Mouse (Mus musculus): ENCODE results near the gene Fgfr2.

Gene Fgfr2

DNA sequence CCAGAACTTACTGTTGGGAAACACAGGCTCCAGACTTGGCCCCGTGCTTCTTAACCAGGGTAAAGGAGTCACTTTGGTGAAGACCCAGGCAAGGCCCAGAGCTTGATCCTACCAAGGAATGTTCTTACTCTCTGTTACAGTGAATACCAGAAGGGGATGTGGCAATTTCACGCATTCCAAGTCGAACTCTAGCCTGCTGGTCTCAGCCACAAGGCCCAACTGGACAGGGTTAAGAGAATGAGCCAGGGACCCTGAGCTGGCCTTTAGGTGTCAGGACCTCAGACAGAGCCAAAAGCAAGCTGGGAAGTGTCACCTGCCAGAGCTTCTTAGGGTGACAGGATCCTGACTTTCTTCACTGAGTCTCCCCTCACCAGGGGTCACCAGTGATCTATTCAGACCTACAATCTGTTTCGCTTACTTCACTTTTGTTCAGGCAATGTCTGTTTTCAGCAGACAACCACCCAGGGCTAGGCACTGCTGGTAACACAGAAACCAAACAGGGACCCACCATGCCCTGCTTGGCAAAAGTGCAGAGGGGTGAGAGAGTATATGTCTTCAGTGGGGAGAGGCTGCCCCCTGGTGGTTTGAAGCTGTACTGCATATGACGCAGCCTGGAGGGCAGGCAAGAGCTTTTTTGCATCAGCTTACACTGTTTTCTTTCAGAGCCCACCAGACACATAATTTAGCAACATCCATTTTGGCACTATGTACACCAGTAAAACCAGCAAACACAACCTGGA lies 1241.1 kb downstream of the Fgfr2 start:
- DNase-seq (ENCODE audit: low read depth, low spot score): peak; percentile 47

- DNase-seq (ENCODE audit: low read depth, low spot score): no peak
Observed at GRCm38 (mm10) chr7:131880150-131880549, 1243.0 kb downstream of the Fgfr2 start.

DNA sequence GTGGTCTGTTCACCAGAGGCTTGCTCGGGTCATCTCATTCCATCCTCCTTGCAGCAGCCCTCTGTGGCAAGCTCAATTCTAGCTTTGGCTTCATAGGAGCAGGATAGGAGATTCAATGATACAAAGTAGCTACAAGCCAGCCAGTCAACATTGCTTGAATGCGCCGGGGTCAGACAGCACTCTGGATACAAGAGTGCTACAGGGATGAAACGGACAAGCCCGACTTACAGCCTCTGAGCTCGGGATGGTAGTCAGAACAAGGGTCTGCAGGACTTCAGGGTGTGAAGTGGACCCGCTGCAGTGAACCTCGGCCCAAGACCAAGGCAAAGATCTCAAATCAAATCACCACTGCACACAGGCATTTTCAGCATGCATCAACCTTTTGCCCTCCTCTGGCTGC lies 1244.3 kb downstream of the Fgfr2 start:
- DNase-seq (ENCODE audit: low read depth, low spot score): no peak

GRCm38 (mm10) chr7:131861157-131861556 lies 1262.0 kb downstream of the Fgfr2 start:
- no peak for DNase-seq (ENCODE audit: low read depth, low spot score)

GRCm38 (mm10) chr7:131855641-131856040 lies 1267.5 kb downstream of the Fgfr2 start:
- DNase-seq (ENCODE audit: low read depth, low spot score): no peak

GRCm38 (mm10) chr7:131850579-131850978 lies 1272.6 kb downstream of the Fgfr2 start:
- DNase-seq (ENCODE audit: low read depth, low spot score): no peak

- DNase-seq (ENCODE audit: low read depth, low spot score): no peak
Observed at GRCm38 (mm10) chr7:131846066-131846905, 1276.9 kb downstream of the Fgfr2 start.

DNA sequence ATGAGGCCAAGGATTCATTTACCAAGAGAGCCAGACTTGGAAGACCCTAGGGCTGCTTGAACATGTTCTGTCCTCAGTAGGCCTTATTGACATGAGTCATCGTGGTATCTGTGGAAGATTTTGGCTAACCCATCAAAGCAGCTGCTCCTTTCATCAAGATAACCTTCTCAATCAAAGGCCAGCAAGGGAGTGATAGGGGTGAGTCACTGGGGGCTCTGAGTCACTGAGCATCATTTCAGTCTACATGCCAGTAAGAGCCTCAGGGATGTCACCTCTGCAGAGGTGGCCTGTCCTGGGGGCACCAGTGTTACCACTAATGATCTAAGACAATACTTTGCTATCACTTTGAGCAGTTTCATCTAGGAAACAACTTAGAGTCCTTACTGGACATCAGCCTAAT lies 1292.9 kb downstream of the Fgfr2 start:
- no peak for DNase-seq (ENCODE audit: low read depth, low spot score)

GRCm38 (mm10) chr7:131826811-131827210 lies 1296.3 kb downstream of the Fgfr2 start:
- DNase-seq (ENCODE audit: low read depth, low spot score): no peak

DNA sequence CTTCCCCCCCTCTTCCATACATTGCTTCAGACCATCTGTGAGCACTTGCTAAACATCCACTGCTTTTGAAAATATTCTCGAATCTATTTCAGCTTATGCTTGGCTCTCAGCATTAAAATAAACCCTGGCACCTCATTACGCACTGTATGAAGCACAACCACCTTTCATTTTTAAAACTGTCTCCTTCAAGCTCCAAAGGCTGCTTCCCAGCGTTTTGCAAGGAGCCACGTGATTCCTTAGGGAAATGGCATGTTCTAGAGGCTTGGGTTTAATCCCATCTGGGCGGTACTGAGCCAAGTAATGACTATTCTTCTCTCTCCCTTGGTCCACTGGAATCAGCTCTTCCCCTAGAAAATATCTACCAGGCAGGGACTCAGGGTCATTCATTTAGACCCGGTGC lies 1305.2 kb downstream of the Fgfr2 start:
- DNase-seq (ENCODE audit: low read depth, low spot score): no peak

DNA sequence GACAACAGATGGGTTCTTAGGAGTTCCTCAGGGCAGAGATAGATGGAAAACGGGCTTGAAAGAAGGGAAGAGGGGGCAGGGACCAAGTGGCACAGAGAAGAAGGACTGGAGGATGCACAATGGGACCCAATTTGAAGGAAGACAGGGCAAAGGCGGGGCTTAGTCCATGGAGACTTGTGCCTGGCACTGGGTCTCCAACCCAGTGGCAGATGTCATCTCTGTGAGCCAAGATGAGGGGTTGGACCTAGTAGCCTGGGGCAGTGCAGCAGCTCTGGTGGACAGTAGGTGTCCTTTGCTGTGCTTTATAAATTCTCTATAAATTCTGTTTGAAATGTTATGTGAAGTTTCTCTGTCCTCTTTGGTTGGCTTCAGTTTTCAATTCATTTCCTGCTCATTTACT lies 1306.5 kb downstream of the Fgfr2 start:
- no peak for DNase-seq (ENCODE audit: low read depth, low spot score)

GRCm38 (mm10) chr7:131812116-131812515 lies 1311.0 kb downstream of the Fgfr2 start:
- DNase-seq (ENCODE audit: low read depth, low spot score): no peak

- no peak for DNase-seq (ENCODE audit: low read depth, low spot score)
Observed at GRCm38 (mm10) chr7:131810916-131811315, 1312.2 kb downstream of the Fgfr2 start.

DNA sequence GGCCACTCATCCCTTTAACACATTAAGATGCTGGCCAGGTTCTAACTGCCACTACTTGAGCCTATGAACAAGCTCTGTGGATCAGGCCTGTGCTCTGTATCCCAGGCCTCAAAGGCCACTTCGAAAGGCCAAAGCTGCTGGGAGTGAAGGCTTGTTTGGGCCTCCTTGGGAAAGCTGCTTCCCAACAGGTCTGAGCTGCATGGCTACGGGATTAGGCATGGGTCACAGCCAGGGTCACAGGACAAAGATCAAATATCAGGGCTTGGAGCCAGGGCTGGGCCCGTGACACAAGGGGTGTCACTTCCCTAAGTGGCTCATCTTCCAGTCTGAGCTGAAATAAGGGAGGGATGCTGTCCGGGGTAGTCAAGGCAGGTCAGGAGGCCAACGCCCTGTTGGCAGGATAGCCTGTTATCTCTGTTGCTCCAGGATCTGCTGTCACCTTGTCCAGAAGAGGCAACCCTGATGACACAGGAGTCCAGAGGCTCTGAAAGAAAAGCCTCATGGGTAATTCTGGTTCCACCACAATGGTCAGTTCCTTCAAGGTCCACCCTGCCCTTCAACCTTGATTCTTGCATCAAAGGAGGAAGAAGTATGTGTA lies 1313.5 kb downstream of the Fgfr2 start:
- no peak for DNase-seq (ENCODE audit: low read depth, low spot score)

- DNase-seq (ENCODE audit: low read depth, low spot score): no peak
Observed at GRCm38 (mm10) chr7:131807257-131807656, 1315.9 kb downstream of the Fgfr2 start.

- DNase-seq (ENCODE audit: low read depth, low spot score): no peak
Observed at GRCm38 (mm10) chr7:131805525-131806202, 1317.5 kb downstream of the Fgfr2 start.

DNA sequence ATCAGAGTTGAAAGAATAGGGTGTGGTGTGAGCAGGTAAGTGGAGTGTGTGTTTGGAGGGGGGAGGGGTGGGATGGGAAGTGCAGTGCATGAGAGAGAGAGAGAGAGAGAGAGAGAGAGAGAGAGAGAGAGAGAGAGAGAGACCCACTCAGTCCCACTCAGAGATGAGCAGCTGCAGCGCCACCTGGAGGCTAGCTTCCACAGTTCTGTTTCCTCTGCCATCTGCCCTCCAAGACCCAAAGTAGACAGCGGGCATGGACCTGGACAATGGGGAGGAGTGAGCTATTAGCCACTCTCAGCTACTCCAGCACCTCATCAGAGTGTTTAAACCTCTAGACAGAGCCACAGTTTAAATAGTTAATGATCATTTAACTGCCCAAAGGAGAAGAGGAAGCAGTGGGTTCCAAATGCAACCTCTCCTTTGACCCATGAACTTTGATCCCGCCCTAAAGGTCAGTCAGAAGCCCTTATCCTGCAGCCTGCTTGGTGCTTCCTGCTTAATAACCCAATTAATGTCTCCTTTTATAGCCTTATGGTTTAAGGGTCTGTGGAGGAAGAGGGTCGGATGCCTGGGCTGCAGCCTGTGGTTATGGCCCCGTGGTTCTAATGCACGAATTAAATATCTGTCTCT lies 1322.6 kb downstream of the Fgfr2 start:
- DNase-seq (ENCODE audit: low read depth, low spot score): peak; percentile 18

DNA sequence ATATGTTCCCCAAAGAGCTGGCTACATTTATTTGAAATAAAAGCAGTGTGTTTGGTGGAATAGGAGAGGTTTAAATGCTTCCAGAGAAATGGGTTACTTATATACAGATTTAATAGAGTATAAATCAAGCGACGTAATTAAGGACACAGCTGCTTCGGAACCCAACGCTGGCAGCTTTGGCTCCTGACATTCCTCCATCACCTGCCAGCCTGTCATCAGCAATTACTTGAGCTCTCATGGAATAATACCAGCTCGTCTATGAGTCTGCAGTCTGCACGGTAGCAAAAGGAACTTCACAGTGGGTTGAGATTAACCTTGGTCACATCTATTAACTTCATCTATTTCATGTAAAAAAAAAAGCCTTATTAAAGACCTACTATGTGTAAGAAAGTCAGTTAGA lies 1326.0 kb downstream of the Fgfr2 start:
- no peak for DNase-seq (ENCODE audit: low read depth, low spot score)

DNA sequence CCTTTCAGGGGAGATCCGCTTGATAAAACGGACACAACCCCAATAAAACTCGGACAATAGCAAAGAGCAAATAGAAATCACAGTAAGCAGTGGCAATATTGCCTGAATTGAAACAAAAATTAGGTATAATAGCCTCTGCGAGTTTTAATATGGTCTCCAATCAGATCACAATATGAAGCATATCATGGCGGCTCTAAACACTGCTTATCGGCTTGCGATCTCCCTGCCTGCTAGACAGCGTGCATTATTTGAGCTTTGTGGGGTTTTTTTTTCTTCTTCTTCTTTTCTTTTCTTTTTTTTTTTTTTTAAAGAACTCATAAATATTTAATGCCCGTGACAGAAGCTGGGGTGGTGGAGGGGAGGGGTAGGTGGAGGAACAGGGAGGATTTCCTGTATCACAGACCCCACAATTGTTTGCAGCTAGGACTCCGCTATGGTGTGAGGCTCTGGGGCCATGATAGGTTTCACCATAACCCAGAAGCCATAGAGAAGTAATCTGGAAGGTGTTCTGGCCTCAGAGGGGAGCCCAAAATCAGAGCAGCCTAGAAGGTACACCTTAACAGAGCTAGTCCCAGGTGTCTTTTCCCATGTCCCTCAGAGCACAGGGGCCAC lies 1334.4 kb downstream of the Fgfr2 start:
- no peak for DNase-seq (ENCODE audit: low read depth, low spot score)

DNA sequence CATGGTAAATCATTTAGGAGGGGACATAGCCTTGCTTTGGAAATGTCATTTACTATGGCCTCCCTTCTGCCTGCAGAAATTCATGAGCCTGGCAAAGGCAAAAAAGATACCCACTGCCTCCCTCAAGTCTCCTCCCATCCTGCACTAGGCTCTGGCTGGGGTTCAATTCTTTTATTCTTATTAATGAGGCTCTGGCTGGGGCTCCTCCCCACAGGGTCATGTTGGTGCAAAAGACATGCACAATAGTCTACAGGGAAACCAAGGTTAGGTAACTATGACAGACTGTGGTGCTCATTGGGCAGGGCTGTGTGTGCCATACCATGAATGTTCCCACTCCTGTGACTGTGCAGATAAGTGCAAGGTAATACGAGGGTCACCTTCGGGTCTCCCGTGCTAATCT lies 1337.4 kb downstream of the Fgfr2 start:
- DNase-seq (ENCODE audit: low read depth, low spot score): no peak

Measured in ES-CJ7 (cell line).